Comparison of ENCODE assay signal across 20 mouse cellular contexts in the genomic region with DNA sequence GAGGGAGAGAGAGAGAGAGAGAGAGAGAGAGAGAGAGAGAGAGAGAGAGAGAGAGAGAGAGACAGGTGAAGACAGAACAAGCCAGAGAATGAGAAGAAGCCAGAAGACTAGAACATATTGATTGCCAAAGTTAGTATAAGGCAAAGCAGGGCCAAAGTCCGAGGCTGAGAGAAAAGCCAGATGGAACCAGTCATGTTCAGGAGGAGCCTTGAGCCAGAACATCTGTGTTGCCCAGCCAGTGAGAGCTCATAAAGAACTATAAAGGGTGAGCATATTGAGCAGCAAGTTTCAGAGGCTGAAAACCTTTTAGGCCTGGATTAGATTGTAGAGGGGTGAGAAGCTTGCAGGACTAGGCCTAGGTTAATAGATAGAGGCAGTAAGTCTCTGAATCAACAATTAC. TPM values are rescaled to one million over a fixed set of nuclear protein-coding genes. Genes with fewer than 3 reads are reported as not detected.
A peak's percentile ranks its signal among the peaks of the same experiment; 100 is the strongest.
DNase-seq lines count a peak whose midpoint lies in the region; ATAC-seq and TF ChIP-seq lines count a peak whose summit lies in the region.
"Had no signal": no experiment of that assay in that cellular context is flagged by ENCODE, and none has a peak within 500 bp of the region (broad histone marks: within the 10 kb centered on the region; RNA-seq: fewer than 3 reads in every experiment).

No protein-coding gene starts in this region.

- H3K4me1 ChIP-seq in lung, postnatal 0 days (ENCODE audit: insufficient read depth, low read depth, low read length): no peaks in the 10 kb centered on the region
- no peaks in the 10 kb centered on the region for H3K4me1 ChIP-seq in stomach, postnatal 0 days (replicated peaks; ENCODE audit: control insufficient read depth, insufficient read depth)

- no peak overlapping the region for H3K4me2 ChIP-seq in lung, postnatal 0 days (replicated peaks; ENCODE audit: low read depth, low read length)
- H3K4me2 ChIP-seq in stomach, postnatal 0 days (replicated peaks; ENCODE audit: low read depth): no peak overlapping the region
- H3K4me2 ChIP-seq: embryonic facial prominence, embryonic 12.5 days; forebrain, embryonic 15.5 days; heart, embryonic 12.5 days had no signal

- 47% methylated on average over 1 of the region's 1 CpGs for WGBS in lung, postnatal 0 days
- WGBS in stomach, postnatal 0 days: 66% methylated on average over 1 of the region's 1 CpGs

- DNase-seq in heart, adult 11 months: peak; percentile 89
- DNase-seq in heart, adult 18-20 months: no peak
- peak; percentile 45 to 57 for DNase-seq in kidney, postnatal 4 days
- no peak for DNase-seq in kidney, postnatal 25 days
- DNase-seq in lung, postnatal 0 days (ENCODE audit: low spot score): peak; percentile 70
- DNase-seq in lung, postnatal 10 days: no peak
- DNase-seq in stomach, postnatal 0 days (ENCODE audit: low spot score): no peak
- no peak for DNase-seq in right cerebral cortex, postnatal 10 days (ENCODE audit: low spot score in 2 of 2)
- DNase-seq: adrenal gland, postnatal 10 days; B cell, adult 2 months; cerebellum, adult 11-12 months; cerebellum, adult 9-10 months; cerebellum, postnatal 25 days; gastrocnemius, postnatal 10 days had no signal

- no peak overlapping the region for H3K4me3 ChIP-seq in lung, postnatal 0 days (ENCODE audit: low read depth, low read length)
- H3K4me3 ChIP-seq in stomach, postnatal 0 days (ENCODE audit: low read depth, low read length): no peak overlapping the region
- H3K4me3 ChIP-seq: embryonic facial prominence, embryonic 12.5 days; forebrain, embryonic 15.5 days; heart, embryonic 12.5 days; hindbrain, embryonic 10.5 days had no signal

- H3K9ac ChIP-seq in lung, postnatal 0 days (replicated peaks; ENCODE audit: low read depth): no peak overlapping the region
- no peak overlapping the region for H3K9ac ChIP-seq in stomach, postnatal 0 days (ENCODE audit: low read length)
- H3K9ac ChIP-seq: embryonic facial prominence, embryonic 12.5 days; forebrain, embryonic 15.5 days; heart, embryonic 12.5 days had no signal

- H3K36me3 ChIP-seq in lung, postnatal 0 days (ENCODE audit: insufficient read depth, low read length): no peaks in the 10 kb centered on the region
- no peaks in the 10 kb centered on the region for H3K36me3 ChIP-seq in stomach, postnatal 0 days (ENCODE audit: control insufficient read depth, insufficient read depth, low read length)
- H3K36me3 ChIP-seq: embryonic facial prominence, embryonic 12.5 days; forebrain, embryonic 15.5 days; G1E; heart, embryonic 12.5 days; hindbrain, embryonic 10.5 days had no signal

- no peak overlapping the region for H3K27ac ChIP-seq in lung, postnatal 0 days (ENCODE audit: low read length)
- no peak overlapping the region for H3K27ac ChIP-seq in stomach, postnatal 0 days (replicated peaks)
- H3K27ac ChIP-seq: embryonic facial prominence, embryonic 12.5 days; forebrain, embryonic 15.5 days; hindbrain, embryonic 10.5 days had no signal

- no peaks in the 10 kb centered on the region for H3K9me3 ChIP-seq in lung, postnatal 0 days (ENCODE audit: low read length)
- no peaks in the 10 kb centered on the region for H3K9me3 ChIP-seq in stomach, postnatal 0 days (ENCODE audit: control insufficient read depth, low read length)
- H3K9me3 ChIP-seq: embryonic facial prominence, embryonic 12.5 days; forebrain, embryonic 15.5 days had no signal

- no peak for TF ChIP-seq EP300 in lung, postnatal 0 days (IDR thresholded peaks at IDR 0.05)
- TF ChIP-seq EP300 in stomach, postnatal 0 days (optimal IDR thresholded peaks at IDR 0.05): no peak

- TF ChIP-seq CTCF in lung, postnatal 0 days (IDR thresholded peaks at IDR 0.05): no peak
- TF ChIP-seq CTCF in stomach, postnatal 0 days (IDR thresholded peaks at IDR 0.05; ENCODE audit: low read depth): no peak

- peak; percentile 66 for ATAC-seq in lung, postnatal 0 days
- ATAC-seq in stomach, postnatal 0 days (ENCODE audit: low FRiP score, low TSS enrichment): peak; percentile 67; the same call in 1 of the 2 replicates
- ATAC-seq: CD4-positive, CD25-positive, alpha-beta regulatory T cell, adult 4 months; forebrain, embryonic 15.5 days had no signal

- no peaks in the 10 kb centered on the region for H3K27me3 ChIP-seq in lung, postnatal 0 days (replicated peaks; ENCODE audit: insufficient read depth, low read length)
- no peaks in the 10 kb centered on the region for H3K27me3 ChIP-seq in stomach, postnatal 0 days (ENCODE audit: control insufficient read depth, insufficient read depth, low read length)
- H3K27me3 ChIP-seq: embryonic facial prominence, embryonic 12.5 days; forebrain, embryonic 15.5 days; heart, embryonic 12.5 days had no signal

RNA-seq across cellular contexts. Expression of a gene that starts 28.1 kb away (rescaled TPM):
- 10 to 100 TPM; 59.7 to 88.7 TPM for total RNA-seq in heart, adult 18-20 months (2021)
- polyA plus RNA-seq in lung, postnatal 0 days (2015; fragmentation: Nextera tagmentation; extraction: Ambion mirVana): 13.9 and 14.9 TPM in 2 replicates
- 8.4 and 9.5 TPM in 2 replicates for polyA plus RNA-seq in stomach, postnatal 0 days (2015; fragmentation: Nextera tagmentation; extraction: Ambion mirVana)

Comparison
In these comparisons a context has a peak if more than half of its experiments do, and no peak if none do; other contexts are left out.
1. DNase-seq: peak in heart, adult 11 months (single experiment), kidney, postnatal 4 days (2 of 2) and lung, postnatal 0 days (single experiment); none in heart, adult 18-20 months (0 of 2), kidney, postnatal 25 days (0 of 2), lung, postnatal 10 days (single experiment), stomach, postnatal 0 days (single experiment) and right cerebral cortex, postnatal 10 days (0 of 2).